9 mouse cellular contexts compared by ENCODE assay signal in genomic region chr1:170215590-170215989, GRCm38 (mm10). TPM values are rescaled to one million over a fixed set of nuclear protein-coding genes. Genes with fewer than 3 reads are reported as not detected.
DNase-seq lines count a peak whose midpoint lies in the region; ATAC-seq lines count a peak whose summit lies in the region.
"Had no signal": no experiment of that assay in that cellular context is flagged by ENCODE, and none has a peak within 500 bp of the region (broad histone marks: within the 10 kb centered on the region; RNA-seq: fewer than 3 reads in every experiment).

No protein-coding gene starts in this region.

- peaks cover 17% of the 10 kb centered on the region for H3K4me1 ChIP-seq in erythroblast, embryonic 14.5 days (ENCODE audit: control insufficient read depth)
- 0 out of 2 replicates have a peak, but pooled peaks cover 3% of the 10 kb centered on the region for H3K4me1 ChIP-seq in neural tube, embryonic 11.5 days (ENCODE audit: control insufficient read depth, insufficient read depth, low read length)
- H3K4me1 ChIP-seq in liver, embryonic 12.5 days, result peaks cover 14% of the 10 kb centered on the region

- H3K9ac ChIP-seq in neural tube, embryonic 11.5 days (ENCODE audit: low read length), result no peak overlapping the region
- H3K9ac ChIP-seq in liver, embryonic 12.5 days, result peak overlapping the region; percentile 97; the same call in 1 of the 2 replicates

- H3K27ac ChIP-seq in neural tube, embryonic 11.5 days (ENCODE audit: low read depth, low read length), result no peak overlapping the region
- no peak overlapping the region; the same call in 1 of the 2 replicates for H3K27ac ChIP-seq in liver, embryonic 12.5 days

- 72% methylated on average over 3 of the region's 3 CpGs for WGBS in neural tube, embryonic 11.5 days
- WGBS in liver, embryonic 12.5 days (ENCODE audit: insufficient replicate concordance), result 61% methylated on average over 3 of the region's 3 CpGs

- H3K27me3 ChIP-seq in erythroblast, embryonic 14.5 days (ENCODE audit: control insufficient read depth), result no peaks in the 10 kb centered on the region; the same call in 1 of the 2 replicates
- H3K27me3 ChIP-seq in neural tube, embryonic 11.5 days (ENCODE audit: control insufficient read depth, insufficient read depth, low read length), result no peaks in the 10 kb centered on the region
- 0 out of 2 replicates have a peak, but pooled peaks cover 7% of the 10 kb centered on the region for H3K27me3 ChIP-seq in liver, embryonic 12.5 days (replicated peaks)

- ATAC-seq in erythroblast, adult 5-6 weeks (replicated peaks; ENCODE audit: low FRiP score, poor library complexity, severe bottlenecking), result no peak
- no peak for ATAC-seq in neural tube, embryonic 11.5 days (ENCODE audit: insufficient read depth, low FRiP score, low TSS enrichment)
- no peak for ATAC-seq in liver, embryonic 12.5 days

- H3K4me2 ChIP-seq in neural tube, embryonic 11.5 days (ENCODE audit: low read depth), result peak overlapping the region; percentile 27; the same call in 1 of the 2 replicates
- peak overlapping the region; percentile 73 for H3K4me2 ChIP-seq in liver, embryonic 12.5 days

- peak overlapping the region; percentile 76 for H3K4me3 ChIP-seq in erythroblast, embryonic 14.5 days (replicated peaks)
- H3K4me3 ChIP-seq in neural tube, embryonic 11.5 days (ENCODE audit: low read depth, low read length), result peak overlapping the region; percentile 92
- H3K4me3 ChIP-seq in liver, embryonic 12.5 days, result peak overlapping the region; percentile 87

- H3K9me3 ChIP-seq in erythroblast, embryonic 14.5 days (ENCODE audit: control insufficient read depth, low read length), result no peaks in the 10 kb centered on the region; the same call in 1 of the 2 replicates
- H3K9me3 ChIP-seq in neural tube, embryonic 11.5 days (ENCODE audit: control insufficient read depth, low read length), result no peaks in the 10 kb centered on the region
- no peaks in the 10 kb centered on the region for H3K9me3 ChIP-seq in liver, embryonic 12.5 days (replicated peaks)

- peaks cover 15% of the 10 kb centered on the region for H3K36me3 ChIP-seq in erythroblast, embryonic 14.5 days (ENCODE audit: control insufficient read depth)
- H3K36me3 ChIP-seq in neural tube, embryonic 11.5 days (ENCODE audit: control insufficient read depth, insufficient read depth, low read length), result no peaks in the 10 kb centered on the region; the same call in 1 of the 2 replicates
- H3K36me3 ChIP-seq in liver, embryonic 12.5 days, result peaks cover 22% of the 10 kb centered on the region

- DNase-seq in neural tube, embryonic 11.5 days (ENCODE audit: low spot score), result no peak
- no peak for DNase-seq in neural tube, embryonic 10.5 days (ENCODE audit: extremely low spot score, low spot score)
- DNase-seq in ovary, postnatal 36 days (ENCODE audit: low spot score), result no peak
- no peak for DNase-seq in thymus, postnatal 4 days
- DNase-seq in layer of hippocampus, postnatal 36 days, result no peak

RNA-seq across cellular contexts. Expression of gene Uhmk1, which starts 0.4 kb away (rescaled TPM):
- 0.07 and 0.08 TPM in 2 replicates for polyA plus RNA-seq in erythroblast, embryonic 14.5 days (2012)
- total RNA-seq in erythroblast, adult 5-6 weeks (2015; ENCODE audit: low replicate concordance), result 18.8 and 22.4 TPM in 2 replicates
- 26.6 and 34.4 TPM in 2 replicates for total RNA-seq in erythroblast, adult 5-6 weeks (2017; ENCODE audit: low replicate concordance)
- polyA plus RNA-seq in neural tube, embryonic 11.5 days (2014; fragmentation: Nextera tagmentation; extraction: Ambion mirVana), result 17.3 and 19.7 TPM in 2 replicates
- 12.1 and 13.5 TPM in 2 replicates for polyA plus RNA-seq in liver, embryonic 12.5 days (2016; fragmentation: Nextera tagmentation; extraction: Ambion mirVana)
- total RNA-seq in layer of hippocampus, postnatal 36 days (2021), result 100 to 1,000 TPM; 143 to 157 TPM

RNA-seq across cellular contexts. Expression of gene Sh2d1b2, which starts 17.0 kb away (rescaled TPM):
- not detected in 2 replicates for polyA plus RNA-seq in erythroblast, embryonic 14.5 days (2012)
- not detected in 2 replicates for total RNA-seq in erythroblast, adult 5-6 weeks (2015; ENCODE audit: low replicate concordance)
- 0.14 TPM in 1 of 2 replicates, not detected in the other for total RNA-seq in erythroblast, adult 5-6 weeks (2017; ENCODE audit: low replicate concordance)
- not detected in 2 replicates for polyA plus RNA-seq in neural tube, embryonic 11.5 days (2014; fragmentation: Nextera tagmentation; extraction: Ambion mirVana)
- not detected in 2 replicates for polyA plus RNA-seq in liver, embryonic 12.5 days (2016; fragmentation: Nextera tagmentation; extraction: Ambion mirVana)
- not detected for total RNA-seq in layer of hippocampus, postnatal 36 days (2021)
- polyA plus RNA-seq: large intestine, adult 2 months had no signal

RNA-seq across cellular contexts. Expression of gene Uap1, which starts 40.8 kb away (rescaled TPM):
- 0.31 and 0.32 TPM in 2 replicates for polyA plus RNA-seq in erythroblast, embryonic 14.5 days (2012)
- 29.2 and 31.1 TPM in 2 replicates for total RNA-seq in erythroblast, adult 5-6 weeks (2015; ENCODE audit: low replicate concordance)
- 14.8 and 20.4 TPM in 2 replicates for total RNA-seq in erythroblast, adult 5-6 weeks (2017; ENCODE audit: low replicate concordance)
- polyA plus RNA-seq in neural tube, embryonic 11.5 days (2014; fragmentation: Nextera tagmentation; extraction: Ambion mirVana), result 66.2 and 71.9 TPM in 2 replicates
- 40.3 and 43.1 TPM in 2 replicates for polyA plus RNA-seq in liver, embryonic 12.5 days (2016; fragmentation: Nextera tagmentation; extraction: Ambion mirVana)
- 10 to 100 TPM; 53.4 to 57.6 TPM for total RNA-seq in layer of hippocampus, postnatal 36 days (2021)

Comparison
In these comparisons a context has a peak if more than half of its experiments do, and no peak if none do; other contexts are left out.
1. RNA of gene Uhmk1, which starts 0.4 kb away (polyA plus RNA-seq): 17.3 to 19.7 TPM in neural tube, embryonic 11.5 days and 12.1 to 13.5 TPM in liver, embryonic 12.5 days; 0.07 to 0.08 TPM in erythroblast, embryonic 14.5 days; every median in the first group is over 10 times any median in the second.
2. RNA of gene Uap1, which starts 40.8 kb away (polyA plus RNA-seq): 66.2 to 71.9 TPM in neural tube, embryonic 11.5 days and 40.3 to 43.1 TPM in liver, embryonic 12.5 days; 0.31 to 0.32 TPM in erythroblast, embryonic 14.5 days; every median in the first group is over 10 times any median in the second.
3. Peak in every context shown above with its lines, with median percentiles within 50 percentile points of each other: H3K4me3 ChIP-seq.